Mouse (Mus musculus) kidney, adult 2 months (tissue): ENCODE results near the gene Faiml. TPM values are rescaled to one million over a fixed set of nuclear protein-coding genes. Genes with fewer than 3 reads are reported as not detected.
A peak's percentile ranks its signal among the peaks of the same experiment; 100 is the strongest.

ENCODE experiments used
- DNase-seq: peaks from one replicate; pipeline ENCODE4 v3.0.0; 2021
- H3K27ac ChIP-seq: fragments of 200-500 bp; 2 replicates; pipeline ENCODE4 v1.5.1; 2012; ENCODE audit warnings: low read depth, low read length, control low read depth, inconsistent platforms; ENCODE audit not compliant: insufficient read depth
- H3K27me3 ChIP-seq: fragments of 200-500 bp; replicated peaks from 2 replicates; pipeline ENCODE4 v1.6.1; 2012; ENCODE audit warnings: mild to moderate bottlenecking, moderate library complexity, low read length, inconsistent platforms; ENCODE audit not compliant: control insufficient read depth, insufficient read depth
- H3K36me3 ChIP-seq: fragments of 200-500 bp; 2 replicates; pipeline ENCODE4 v1.6.1; 2012; ENCODE audit warnings: mild to moderate bottlenecking, moderate library complexity, low read length, inconsistent platforms; ENCODE audit not compliant: control insufficient read depth, insufficient read depth
- H3K4me1 ChIP-seq: fragments of 200-500 bp; 2 replicates; pipeline ENCODE4 v1.6.1; 2011; ENCODE audit warnings: low read length; ENCODE audit not compliant: control insufficient read depth, insufficient read depth
- H3K4me3 ChIP-seq: fragments of 200-500 bp; 2 replicates; pipeline ENCODE4 v1.5.1; 2011; ENCODE audit warnings: mild to moderate bottlenecking, low read depth, low read length, control low read depth; ENCODE audit not compliant: insufficient read depth
- CTCF ChIP-seq: fragments of 200-500 bp; conservative IDR thresholded peaks from 2 replicates; pipeline ENCODE4 v1.5.1; 2011; ENCODE audit warnings: low read depth, mild to moderate bottlenecking, control low read depth, low read length, moderate library complexity, mixed read lengths; ENCODE audit not compliant: insufficient read depth, insufficient read length
- POLR2A ChIP-seq: fragments of 200-500 bp; IDR thresholded peaks from one replicate; pipeline ENCODE4 v1.6.1; 2011; ENCODE audit warnings: low read depth, low read length, control low read depth
- WGBS: fragments of 180-500 bp; shearing (Covaris S2); methylation state at CpG from one replicate; pipeline ENCODE4 v1.1.7; 2018; 5-methylcytosine and 5-hydroxymethylcytosine counted together
- polyA plus RNA-seq: library from polyadenylated mRNA; depleted of rRNA; stranded (reverse); fragments of >200 nt; gene quantifications from 2 replicates; pipeline ENCODE4 v1.2.3, GENCODE M21; 2012

Faiml gene
- polyA plus RNA-seq, 1 experiment: not detected

DNA sequence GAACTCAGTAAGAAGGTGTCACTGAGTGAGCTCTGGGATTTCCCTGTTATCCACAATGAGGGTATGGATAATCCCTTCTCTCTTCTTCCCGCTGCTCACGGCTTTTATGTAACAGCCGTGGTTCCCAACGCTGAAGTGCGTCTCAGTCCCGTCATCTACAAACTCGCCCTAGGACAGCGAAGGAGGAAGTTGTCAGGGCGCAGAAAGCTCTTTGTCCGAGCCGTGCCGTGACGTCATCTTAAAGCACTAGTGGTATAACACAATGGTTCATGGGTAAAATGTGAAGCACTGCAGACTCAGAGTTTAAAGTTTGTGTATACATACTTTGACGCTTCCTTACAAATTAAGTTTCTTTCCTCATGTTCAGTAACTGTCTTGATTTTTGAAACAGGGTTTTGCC is 7.6 kb downstream of the Faiml start:
- WGBS: 88% methylated on average over 14 of the region's 14 CpGs
- H3K4me3 ChIP-seq: no peak overlapping the region
- H3K27ac ChIP-seq: no peak overlapping the region
- no peaks in the 10 kb centered on the region; the same call in 1 of the 2 replicates for H3K27me3 ChIP-seq
- no peak for DNase-seq
- H3K4me1 ChIP-seq: no peaks in the 10 kb centered on the region
- H3K36me3 ChIP-seq: no peaks in the 10 kb centered on the region
- TF ChIP-seq POLR2A: no peak
- TF ChIP-seq CTCF: no peak

DNA sequence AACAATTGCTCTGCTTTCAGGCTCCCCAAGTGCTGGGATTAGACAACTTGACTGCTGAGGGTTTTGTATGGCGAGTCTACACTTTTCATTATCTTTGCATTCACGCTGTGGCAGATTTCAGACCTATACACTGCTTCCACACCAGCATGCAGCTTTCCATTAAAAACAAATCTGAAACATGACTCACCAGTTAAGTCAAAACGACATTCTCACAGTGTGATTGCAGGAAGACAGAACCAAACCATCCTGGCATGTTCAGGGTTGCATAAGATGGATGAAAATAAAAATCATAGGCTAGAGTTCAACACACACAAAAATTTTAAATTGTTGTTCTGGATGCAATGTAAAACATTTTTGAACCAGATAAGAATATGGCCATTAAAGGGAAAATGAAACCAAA is 12.5 kb downstream of the Faiml start:
- TF ChIP-seq POLR2A (no peak), CTCF (no peak)
- Histone ChIP-seq H3K4me1 (no peaks in the 10 kb centered on the region), H3K27me3 (no peaks in the 10 kb centered on the region; the same call in 1 of the 2 replicates), H3K27ac (no peak overlapping the region), H3K4me3 (no peak overlapping the region), H3K36me3 (no peaks in the 10 kb centered on the region)
- WGBS: 72% methylated on average over 3 of the region's 3 CpGs
- no peak for DNase-seq

DNA sequence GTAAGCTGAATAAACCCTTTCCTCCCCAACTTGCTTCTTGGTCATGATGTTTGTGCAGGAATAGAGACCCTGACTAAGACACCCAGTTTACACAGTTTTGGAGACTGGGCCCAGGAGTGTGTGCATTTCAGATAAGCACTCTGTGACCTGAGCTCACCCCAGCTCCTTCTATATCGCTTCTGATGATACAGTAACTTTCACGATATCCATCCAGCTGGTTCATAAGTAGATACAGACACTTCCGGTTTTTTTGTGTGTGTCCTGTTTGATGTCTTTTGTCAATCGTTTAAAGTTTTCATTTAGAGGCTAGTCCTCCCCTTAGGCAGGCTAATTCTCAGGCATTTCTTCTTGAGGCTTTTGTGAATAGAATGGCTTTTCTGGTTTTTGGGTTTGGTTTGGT is 15.4 kb downstream of the Faiml start:
- Histone ChIP-seq H3K36me3 (no peaks in the 10 kb centered on the region), H3K4me3 (no peak overlapping the region), H3K27ac (no peak overlapping the region), H3K4me1 (no peaks in the 10 kb centered on the region), H3K27me3 (no peaks in the 10 kb centered on the region; the same call in 1 of the 2 replicates)
- 89% methylated on average over 4 of the region's 4 CpGs for WGBS
- DNase-seq: no peak
- TF ChIP-seq CTCF (no peak), POLR2A (no peak)

DNA sequence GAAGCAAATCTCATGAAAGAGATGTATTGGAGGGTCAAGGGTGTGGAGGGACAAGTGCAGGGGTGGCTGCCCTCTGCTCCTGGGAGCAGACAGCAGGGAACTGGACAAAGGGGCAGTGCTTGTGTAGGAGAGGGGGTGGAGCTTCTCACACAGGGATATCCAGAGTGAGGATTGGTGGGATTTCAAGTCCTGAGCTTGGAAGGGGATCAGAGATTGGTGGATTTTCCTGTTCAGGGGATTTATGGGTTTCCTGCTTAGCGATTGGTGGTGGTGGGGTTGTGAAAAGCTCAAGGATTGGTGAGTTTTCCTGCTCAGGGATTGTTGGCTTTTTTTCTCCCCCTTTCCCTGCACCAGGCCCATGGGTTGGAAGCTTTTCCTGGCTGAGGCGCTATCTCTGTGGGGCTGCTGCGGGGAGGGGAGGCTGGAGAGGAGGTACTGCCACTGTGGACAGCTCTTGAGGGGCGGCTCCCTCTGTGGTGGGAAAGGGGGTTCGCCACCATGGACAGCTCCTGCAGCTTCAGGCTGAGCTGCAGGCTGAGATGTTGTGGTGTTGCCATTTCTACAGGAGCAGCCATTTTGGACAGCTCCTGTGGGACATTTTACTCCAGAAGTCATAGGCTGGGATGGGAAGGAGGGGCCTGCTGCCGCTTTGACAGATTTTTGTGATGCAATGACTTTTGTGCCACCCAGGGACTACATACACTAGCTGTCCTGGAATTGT is 18.9 kb downstream of the Faiml start:
- WGBS: 12% methylated on average over 6 of the region's 6 CpGs
- no peaks in the 10 kb centered on the region for H3K27me3 ChIP-seq
- no peaks in the 10 kb centered on the region for H3K36me3 ChIP-seq
- TF ChIP-seq CTCF (no peak), POLR2A (no peak)
- H3K4me3 ChIP-seq: no peak overlapping the region
- DNase-seq: no peak
- H3K27ac ChIP-seq: no peak overlapping the region
- no peaks in the 10 kb centered on the region for H3K4me1 ChIP-seq

DNA sequence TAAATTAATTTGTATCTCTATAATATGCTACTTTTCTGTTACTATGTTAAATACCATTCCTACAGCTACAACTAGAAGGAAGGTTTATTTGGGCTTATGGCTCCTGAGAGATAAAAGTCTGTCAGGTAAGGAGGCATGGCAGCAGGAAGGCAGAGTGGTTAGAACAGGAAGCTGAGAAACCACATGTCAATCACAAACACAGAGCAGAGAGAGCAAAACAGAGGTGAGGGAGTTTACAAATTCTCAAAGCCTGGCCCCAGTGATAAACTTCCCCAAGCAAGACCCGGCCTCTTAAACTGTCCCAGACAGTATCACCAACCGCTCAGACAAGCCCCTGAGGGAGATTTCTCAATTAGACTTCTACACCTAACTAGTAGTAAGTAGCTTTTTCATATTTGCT is 20.9 kb downstream of the Faiml start:
- Histone ChIP-seq H3K4me3 (no peak overlapping the region), H3K4me1 (no peaks in the 10 kb centered on the region), H3K27ac (no peak overlapping the region), H3K27me3 (no peaks in the 10 kb centered on the region), H3K36me3 (no peaks in the 10 kb centered on the region)
- no peak for DNase-seq
- WGBS: 65% methylated on average over 2 of the region's 2 CpGs
- TF ChIP-seq CTCF (no peak), POLR2A (no peak)

DNA sequence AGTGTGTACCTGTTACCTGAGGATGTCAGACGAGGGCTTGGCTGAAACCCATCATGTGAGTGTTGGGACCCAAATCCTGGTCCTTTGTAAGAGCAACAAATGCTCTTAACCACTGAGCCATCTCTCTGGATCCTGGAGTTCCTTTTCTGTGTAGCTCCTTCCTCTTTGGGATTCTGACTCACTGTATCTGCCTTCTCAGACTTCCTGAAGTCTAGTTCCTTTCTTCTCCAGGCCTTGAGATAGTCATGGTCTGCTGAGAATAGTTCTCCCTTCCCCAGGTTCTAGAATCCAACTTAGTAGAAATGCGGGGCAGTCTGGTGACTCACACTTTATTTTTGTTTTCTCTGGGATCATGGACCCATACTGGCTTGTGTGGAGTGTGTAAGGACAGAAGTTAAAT is 24.4 kb downstream of the Faiml start:
- no peaks in the 10 kb centered on the region for H3K36me3 ChIP-seq
- H3K27me3 ChIP-seq: no peaks in the 10 kb centered on the region
- no peak overlapping the region for H3K4me3 ChIP-seq
- DNase-seq: no peak
- WGBS: 74% methylated on average over 2 of the region's 2 CpGs
- no peaks in the 10 kb centered on the region for H3K4me1 ChIP-seq
- TF ChIP-seq CTCF (no peak), POLR2A (no peak)
- no peak overlapping the region for H3K27ac ChIP-seq

DNA sequence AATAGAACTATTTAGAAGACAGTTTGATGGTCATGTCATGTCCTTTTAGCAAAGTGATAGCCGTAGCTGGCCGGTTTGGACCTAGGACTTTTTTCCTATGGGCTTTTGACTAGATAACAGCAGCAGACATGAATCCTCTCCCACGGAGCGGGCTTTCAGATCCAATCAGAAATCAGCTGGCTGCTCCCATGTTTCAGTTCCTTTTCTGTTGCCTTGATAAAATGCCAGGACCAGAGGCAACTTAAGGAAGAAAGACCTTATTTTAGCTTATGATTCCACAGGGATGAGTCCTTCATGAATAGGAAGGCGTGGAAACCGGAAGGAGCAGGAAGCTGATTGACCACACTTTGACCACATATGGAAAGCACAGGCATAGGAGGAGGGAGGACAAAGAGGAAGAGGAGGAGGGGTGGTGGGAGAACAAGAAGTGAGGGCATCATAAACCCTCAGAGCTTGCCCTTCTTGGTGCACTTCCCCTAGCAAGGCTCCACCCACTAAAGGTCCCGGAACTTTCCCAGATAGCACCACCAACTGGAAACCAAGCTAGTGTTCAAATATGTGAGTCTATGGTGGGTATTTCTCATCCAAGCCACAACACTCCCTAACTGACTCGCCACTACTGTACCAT is 53.9 kb downstream of the Faiml start:
- Histone ChIP-seq H3K4me1 (no peaks in the 10 kb centered on the region), H3K4me3 (no peak overlapping the region), H3K27me3 (no peaks in the 10 kb centered on the region), H3K36me3 (no peaks in the 10 kb centered on the region), H3K27ac (no peak overlapping the region)
- DNase-seq: peak; percentile 8
- WGBS: 67% methylated on average over 8 of the region's 8 CpGs
- TF ChIP-seq CTCF (no peak), POLR2A (no peak)
